ENCODE assay signal across 7 mouse cellular contexts in genomic region chr14:55078366-55078989, GRCm38 (mm10). TPM values are rescaled to one million over a fixed set of nuclear protein-coding genes. Genes with fewer than 3 reads are reported as not detected.
DNase-seq lines count a peak whose midpoint lies in the region; ATAC-seq and TF ChIP-seq lines count a peak whose summit lies in the region.

No protein-coding gene starts in this region.

- 8% methylated on average over 23 of the region's 23 CpGs for WGBS in lung, embryonic 14.5 days
- 7% methylated on average over 23 of the region's 23 CpGs for WGBS in forebrain, embryonic 14.5 days
- WGBS in liver, embryonic 11.5 days = 3% methylated on average over 23 of the region's 23 CpGs
- 12% methylated on average over 23 of the region's 23 CpGs for whole genome bisulfite sequencing in stomach, embryonic 15.5 days

- peak overlapping the region; percentile 3; the same call in 1 of the 2 replicates for H3K4me3 ChIP-seq in lung, embryonic 14.5 days (ENCODE audit: low read depth, low read length)
- no peak overlapping the region for H3K4me3 ChIP-seq in forebrain, embryonic 14.5 days (ENCODE audit: low read depth, low read length)
- peak overlapping the region; percentile 13 for H3K4me3 ChIP-seq in liver, embryonic 11.5 days (ENCODE audit: low read depth, low read length)
- H3K4me3 ChIP-seq in stomach, embryonic 15.5 days (replicated peaks) = no peak overlapping the region

- H3K4me2 ChIP-seq in lung, embryonic 14.5 days = peak overlapping the region; percentile 44
- H3K4me2 ChIP-seq in forebrain, embryonic 14.5 days (ENCODE audit: low read length) = peak overlapping the region; percentile 37
- H3K4me2 ChIP-seq in liver, embryonic 11.5 days = peak overlapping the region; percentile 58
- H3K4me2 ChIP-seq in stomach, embryonic 15.5 days = peak overlapping the region; percentile 40

- ATAC-seq in lung, embryonic 14.5 days (ENCODE audit: insufficient read depth) = peak; percentile 30; the same call in 1 of the 2 replicates
- peak; percentile 43 for ATAC-seq in forebrain, embryonic 14.5 days
- 0 out of 2 replicates have a peak, but pooled peaks have one; percentile 6 for ATAC-seq in liver, embryonic 11.5 days (replicated peaks; ENCODE audit: low FRiP score)
- peak; percentile 29; the same call in 1 of the 2 replicates for ATAC-seq in stomach, embryonic 15.5 days (ENCODE audit: insufficient read depth, low FRiP score, low read depth)

- no peaks in the 10 kb centered on the region; the same call in 1 of the 2 replicates for H3K27me3 ChIP-seq in lung, embryonic 14.5 days (ENCODE audit: insufficient read depth, low read length)
- no peaks in the 10 kb centered on the region for H3K27me3 ChIP-seq in forebrain, embryonic 14.5 days (replicated peaks; ENCODE audit: control insufficient read depth, insufficient read depth, low read length)
- H3K27me3 ChIP-seq in liver, embryonic 11.5 days (replicated peaks; ENCODE audit: control insufficient read depth, insufficient read depth, low read length) = peaks cover 25% of the 10 kb centered on the region
- no peaks in the 10 kb centered on the region for H3K27me3 ChIP-seq in stomach, embryonic 15.5 days (replicated peaks)

- TF ChIP-seq CTCF in lung, embryonic 14.5 days (IDR thresholded peaks at IDR 0.05; ENCODE audit: low read depth) = no peak

- no peaks in the 10 kb centered on the region for H3K36me3 ChIP-seq in lung, embryonic 14.5 days (ENCODE audit: insufficient read depth)
- H3K36me3 ChIP-seq in forebrain, embryonic 14.5 days (ENCODE audit: control insufficient read depth, insufficient read depth, low read length) = peaks cover 43% of the 10 kb centered on the region
- no peaks in the 10 kb centered on the region for H3K36me3 ChIP-seq in liver, embryonic 11.5 days (ENCODE audit: control insufficient read depth, insufficient read depth, low read length)
- no peaks in the 10 kb centered on the region for H3K36me3 ChIP-seq in stomach, embryonic 15.5 days

- H3K9ac ChIP-seq in lung, embryonic 14.5 days = peak overlapping the region; percentile 38; the same call in 1 of the 2 replicates
- H3K9ac ChIP-seq in forebrain, embryonic 14.5 days (ENCODE audit: low read length) = peak overlapping the region; percentile 33
- H3K9ac ChIP-seq in liver, embryonic 11.5 days (ENCODE audit: low read depth, low read length) = 0 out of 2 replicates have a peak overlapping the region, but pooled peaks have one; percentile 26
- H3K9ac ChIP-seq in stomach, embryonic 15.5 days = no peak overlapping the region

- no peaks in the 10 kb centered on the region for H3K4me1 ChIP-seq in lung, embryonic 14.5 days (ENCODE audit: insufficient read depth)
- peaks cover 43% of the 10 kb centered on the region for H3K4me1 ChIP-seq in forebrain, embryonic 14.5 days (ENCODE audit: control insufficient read depth, insufficient read depth, low read length)
- H3K4me1 ChIP-seq in liver, embryonic 11.5 days (replicated peaks; ENCODE audit: control insufficient read depth, insufficient read depth, low read length) = peaks cover 18% of the 10 kb centered on the region
- H3K4me1 ChIP-seq in stomach, embryonic 15.5 days = peaks cover 17% of the 10 kb centered on the region

- no peak for DNase-seq in lung, embryonic 14.5 days
- DNase-seq in lung, postnatal 10 days = no peak
- peak; percentile 59 for DNase-seq in forebrain, embryonic 14.5 days (ENCODE audit: low spot score)
- no peak for DNase-seq in liver, embryonic 11.5 days (ENCODE audit: low spot score)
- no peak for DNase-seq in urinary bladder, adult 18-20 months (ENCODE audit: low spot score in 2 of 2)
- no peak for DNase-seq in spleen, postnatal 10 days (ENCODE audit: low spot score in 2 of 2)

- H3K27ac ChIP-seq in lung, embryonic 14.5 days (ENCODE audit: low read depth) = no peak overlapping the region
- peak overlapping the region; percentile 81 for H3K27ac ChIP-seq in forebrain, embryonic 14.5 days (ENCODE audit: low read depth, low read length)
- H3K27ac ChIP-seq in liver, embryonic 11.5 days (ENCODE audit: low read depth, low read length) = no peak overlapping the region
- H3K27ac ChIP-seq in stomach, embryonic 15.5 days = no peak overlapping the region

- H3K9me3 ChIP-seq in lung, embryonic 14.5 days (ENCODE audit: low read depth, low read length) = no peaks in the 10 kb centered on the region
- H3K9me3 ChIP-seq in forebrain, embryonic 14.5 days (replicated peaks; ENCODE audit: control insufficient read depth, low read length) = no peaks in the 10 kb centered on the region
- no peaks in the 10 kb centered on the region for H3K9me3 ChIP-seq in liver, embryonic 11.5 days (ENCODE audit: control insufficient read depth, low read length)
- no peaks in the 10 kb centered on the region for H3K9me3 ChIP-seq in stomach, embryonic 15.5 days

RNA-seq across cellular contexts. Expression of gene Zfhx2, which starts 13.6 kb away (rescaled TPM):
- 3.4 and 3.5 TPM in 2 replicates for polyA plus RNA-seq in lung, embryonic 14.5 days (2014; fragmentation: Nextera tagmentation; extraction: Ambion mirVana)
- polyA plus RNA-seq in forebrain, embryonic 14.5 days (2014; fragmentation: Nextera tagmentation; extraction: Ambion mirVana) = 8.5 and 12.0 TPM in 2 replicates
- polyA plus RNA-seq in liver, embryonic 11.5 days (2014; fragmentation: Nextera tagmentation; extraction: Ambion mirVana) = 2.1 and 2.8 TPM in 2 replicates
- polyA plus RNA-seq in stomach, embryonic 15.5 days (2015; fragmentation: Nextera tagmentation; extraction: Ambion mirVana) = 4.4 and 5.1 TPM in 2 replicates

RNA-seq across cellular contexts. Expression of gene Thtpa, which starts 16.1 kb away (rescaled TPM):
- 19.2 and 20.1 TPM in 2 replicates for polyA plus RNA-seq in lung, embryonic 14.5 days (2014; fragmentation: Nextera tagmentation; extraction: Ambion mirVana)
- 44.4 and 47.2 TPM in 2 replicates for polyA plus RNA-seq in forebrain, embryonic 14.5 days (2014; fragmentation: Nextera tagmentation; extraction: Ambion mirVana)
- 10.5 and 12.6 TPM in 2 replicates for polyA plus RNA-seq in liver, embryonic 11.5 days (2014; fragmentation: Nextera tagmentation; extraction: Ambion mirVana)
- polyA plus RNA-seq in stomach, embryonic 15.5 days (2015; fragmentation: Nextera tagmentation; extraction: Ambion mirVana) = 19.4 and 21.6 TPM in 2 replicates

RNA-seq across cellular contexts. Expression of gene Ap1g2, which starts 27.9 kb away (rescaled TPM):
- polyA plus RNA-seq in lung, embryonic 14.5 days (2014; fragmentation: Nextera tagmentation; extraction: Ambion mirVana) = 14.7 and 16.3 TPM in 2 replicates
- polyA plus RNA-seq in forebrain, embryonic 14.5 days (2014; fragmentation: Nextera tagmentation; extraction: Ambion mirVana) = 8.1 and 9.2 TPM in 2 replicates
- 45.1 and 52.9 TPM in 2 replicates for polyA plus RNA-seq in liver, embryonic 11.5 days (2014; fragmentation: Nextera tagmentation; extraction: Ambion mirVana)
- 38.5 and 42.5 TPM in 2 replicates for polyA plus RNA-seq in stomach, embryonic 15.5 days (2015; fragmentation: Nextera tagmentation; extraction: Ambion mirVana)

RNA-seq across cellular contexts. Expression of gene Jph4, which starts 38.3 kb away (rescaled TPM):
- 0.16 and 0.37 TPM in 2 replicates for polyA plus RNA-seq in lung, embryonic 14.5 days (2014; fragmentation: Nextera tagmentation; extraction: Ambion mirVana)
- polyA plus RNA-seq in forebrain, embryonic 14.5 days (2014; fragmentation: Nextera tagmentation; extraction: Ambion mirVana) = 24.1 and 28.9 TPM in 2 replicates
- polyA plus RNA-seq in liver, embryonic 11.5 days (2014; fragmentation: Nextera tagmentation; extraction: Ambion mirVana) = 0.44 and 0.60 TPM in 2 replicates
- polyA plus RNA-seq in stomach, embryonic 15.5 days (2015; fragmentation: Nextera tagmentation; extraction: Ambion mirVana) = 1.6 and 2.1 TPM in 2 replicates

Comparison
In these comparisons a context has a peak if more than half of its experiments do, and no peak if none do; other contexts are left out.
1. H3K4me3 ChIP-seq: peak in lung, embryonic 14.5 days (single experiment) and liver, embryonic 11.5 days (single experiment); none in forebrain, embryonic 14.5 days (single experiment) and stomach, embryonic 15.5 days (single experiment).
2. Peak in every context shown above with its lines, with median percentiles within 50 percentile points of each other: ATAC-seq and H3K4me2 ChIP-seq.